Mouse (Mus musculus) limb, embryonic 15.5 days (tissue): ENCODE measurements around the gene Pik3r5. TPM values are rescaled to one million over a fixed set of nuclear protein-coding genes. Genes with fewer than 3 reads are reported as not detected.

Source experiments
- ATAC-seq: fragments of 200-750 bp; cut with Nextera tagmentation; 2 replicates; pipeline ENCODE4 v1.8.0; 2017; ENCODE audit warnings: low read depth, moderate TSS enrichment; ENCODE audit not compliant: insufficient number of reproducible peaks, low FRiP score, low TSS enrichment
- H3K27ac ChIP-seq: fragments of 300-500 bp; sonication (generic); 2 replicates; pipeline ENCODE4 v1.5.1; 2015; ENCODE audit warnings: moderate library complexity, mild to moderate bottlenecking, inconsistent platforms
- H3K27me3 ChIP-seq: fragments of 300-500 bp; sonication (generic); 2 replicates; pipeline ENCODE4 v1.6.1; 2015; ENCODE audit warnings: inconsistent platforms
- H3K36me3 ChIP-seq: fragments of 300-500 bp; sonication (generic); 2 replicates; pipeline ENCODE4 v1.6.1; 2015; ENCODE audit warnings: inconsistent platforms
- H3K4me1 ChIP-seq: fragments of 300-500 bp; sonication (generic); 2 replicates; pipeline ENCODE4 v1.6.1; 2015; ENCODE audit warnings: inconsistent platforms
- H3K4me2 ChIP-seq: fragments of 300-500 bp; sonication (generic); 2 replicates; pipeline ENCODE4 v1.6.1; 2015; ENCODE audit warnings: mild to moderate bottlenecking, inconsistent platforms
- H3K4me3 ChIP-seq: fragments of 300-500 bp; sonication (generic); 2 replicates; pipeline ENCODE4 v1.5.1; 2015; ENCODE audit warnings: mild to moderate bottlenecking, inconsistent platforms
- H3K9ac ChIP-seq: fragments of 300-500 bp; sonication (generic); 2 replicates; pipeline ENCODE4 v1.6.1; 2015; ENCODE audit warnings: inconsistent platforms
- H3K9me3 ChIP-seq: fragments of 300-500 bp; sonication (generic); 2 replicates; pipeline ENCODE4 v1.6.1; 2016; ENCODE audit warnings: inconsistent platforms
- WGBS: fragments of 180-500 bp; shearing (Covaris S2); methylation state at CpG from one replicate; pipeline ENCODE4 v1.1.7; 2015; 5-methylcytosine and 5-hydroxymethylcytosine counted together
- polyA plus RNA-seq: library from polyadenylated mRNA; unstranded; fragments of >200 nt; fragmentation: Nextera tagmentation; extraction: Ambion mirVana; gene quantifications from 2 replicates; pipeline ENCODE4 v1.2.1, GENCODE M21; 2015

The Pik3r5 gene
- polyA plus RNA-seq = 0.36 and 0.38 TPM in 2 replicates

DNA sequence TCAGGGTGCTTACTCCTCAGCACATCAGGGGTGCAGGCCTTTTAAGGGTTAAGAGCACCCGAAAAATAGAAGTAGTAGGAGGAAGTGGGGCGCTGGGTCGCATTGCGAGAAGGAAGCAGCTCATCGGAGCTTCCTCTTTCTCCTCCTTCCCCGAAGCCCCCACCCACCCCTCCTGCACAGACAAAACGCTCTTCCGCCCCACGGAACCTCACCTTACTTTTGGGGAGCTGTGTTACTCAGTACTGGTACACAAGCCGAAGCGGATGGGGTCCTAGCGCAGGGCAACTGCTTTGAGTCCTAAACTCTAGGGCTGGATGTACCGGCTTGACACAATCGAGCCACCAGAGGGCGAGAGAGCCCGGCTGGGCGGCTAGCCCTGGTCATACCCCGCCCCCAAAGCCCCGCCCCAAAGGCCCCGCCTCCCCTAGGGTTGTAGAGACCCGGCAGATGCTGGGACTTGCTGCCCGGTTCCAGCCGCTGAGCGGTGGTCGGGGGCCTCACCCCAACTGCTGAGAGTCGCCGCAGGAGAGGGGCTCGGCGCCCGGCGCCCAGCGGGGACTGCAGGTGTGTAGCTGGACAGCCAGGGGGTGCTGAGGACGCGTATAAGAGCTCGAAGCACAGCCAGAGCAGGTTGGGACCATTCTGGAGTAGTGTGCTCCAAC, at the start of gene Pik3r5:
Pik3r5 (plus strand) TSS at position 423 of the 662 bp plus-strand sequence.
- 5% methylated on average over 35 of the region's 35 CpGs for WGBS
- Histone ChIP-seq H3K9ac (0 out of 2 replicates have a peak within 1 kb of the TSS, but pooled peaks have one; percentile 20), H3K4me3 (peak within 1 kb of the TSS; percentile 43), H3K4me2 (peak within 1 kb of the TSS; percentile 69), H3K4me1 (peaks cover 15% of the 10 kb centered on the region), H3K27me3 (0 out of 2 replicates have a peak, but pooled peaks cover 10% of the 10 kb centered on the region), H3K9me3 (no peaks in the 10 kb centered on the region), H3K36me3 (no peaks in the 10 kb centered on the region), H3K27ac (no peak within 1 kb of the TSS)
- ATAC-seq = peak; percentile 86

DNA sequence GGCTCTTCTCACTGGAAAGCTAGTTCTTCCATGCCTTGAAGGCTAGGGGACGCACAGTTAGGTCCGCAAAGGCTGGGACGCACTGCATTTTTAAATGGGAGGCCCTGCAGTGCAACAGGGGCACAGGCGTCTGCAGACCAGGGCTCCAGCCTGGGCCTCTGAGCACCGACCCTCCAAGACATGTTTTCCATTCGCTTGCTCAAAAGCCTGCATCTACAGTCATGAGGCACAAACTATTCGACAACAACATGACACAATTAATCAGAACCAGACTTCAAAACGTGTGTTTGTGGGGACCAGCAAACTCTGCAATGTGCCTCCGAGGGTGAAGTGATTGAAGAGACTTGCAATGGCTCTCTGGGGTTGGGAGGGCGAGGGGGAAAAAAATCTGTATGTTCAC, 48.4 kb upstream of the Pik3r5 start:
- Histone ChIP-seq H3K9me3 (no peaks in the 10 kb centered on the region), H3K4me1 (peaks cover 35% of the 10 kb centered on the region), H3K4me2 (no peak overlapping the region), H3K9ac (no peak overlapping the region), H3K27ac (no peak overlapping the region), H3K36me3 (no peaks in the 10 kb centered on the region), H3K4me3 (no peak overlapping the region), H3K27me3 (peaks cover 71% of the 10 kb centered on the region)
- 27% methylated on average over 10 of the region's 10 CpGs for WGBS
- no peak for ATAC-seq

DNA sequence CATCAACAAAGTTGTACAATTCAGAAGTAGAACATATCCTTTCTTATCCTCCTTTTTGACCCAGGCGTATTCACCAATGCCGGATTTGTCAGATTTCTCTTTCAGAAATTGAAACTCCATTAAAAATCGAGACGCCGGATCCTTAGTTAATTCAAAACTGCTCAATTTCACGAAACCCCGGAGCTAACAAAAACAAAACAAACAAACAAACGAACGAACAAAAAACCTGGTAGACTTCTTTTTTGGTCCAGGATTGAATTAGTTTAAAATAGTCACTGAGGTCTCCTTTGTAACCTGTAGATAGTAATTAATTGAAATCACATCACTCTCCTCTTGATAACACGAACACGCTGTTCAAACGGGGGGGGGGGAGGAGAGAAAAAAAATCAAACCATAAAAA, 47.8 kb upstream of the Pik3r5 start:
- WGBS = 17% methylated on average over 12 of the region's 12 CpGs
- no peak overlapping the region for H3K9ac ChIP-seq
- H3K36me3 ChIP-seq = no peaks in the 10 kb centered on the region
- peaks cover 77% of the 10 kb centered on the region for H3K27me3 ChIP-seq
- H3K4me1 ChIP-seq = peaks cover 35% of the 10 kb centered on the region
- H3K27ac ChIP-seq = no peak overlapping the region
- no peak overlapping the region; the same call in 1 of the 2 replicates for H3K4me2 ChIP-seq
- no peak for ATAC-seq
- H3K4me3 ChIP-seq = peak overlapping the region; percentile 68
- H3K9me3 ChIP-seq = no peaks in the 10 kb centered on the region

DNA sequence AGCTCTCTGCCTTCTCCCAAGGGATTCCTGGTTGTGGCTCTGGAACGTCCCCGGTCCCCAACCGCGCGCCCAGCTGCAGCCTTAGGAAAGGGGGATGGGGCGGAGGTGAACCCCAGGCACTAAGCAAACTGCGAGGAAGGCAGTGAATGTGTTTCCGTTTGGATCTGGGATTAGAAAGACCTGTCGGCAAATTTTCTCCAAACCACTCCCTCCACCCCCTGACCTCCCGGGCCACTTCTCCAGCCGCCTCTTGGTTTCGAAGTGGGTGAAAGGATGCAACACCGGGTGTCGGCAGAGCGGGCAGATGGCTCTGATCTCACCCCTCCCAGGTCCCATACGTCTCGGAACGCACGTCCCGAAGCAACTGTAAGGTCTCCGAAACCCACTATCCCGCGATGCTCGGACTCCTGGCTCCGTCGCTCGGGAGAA, 47.3 kb upstream of the Pik3r5 start:
- ATAC-seq = no peak
- Histone ChIP-seq H3K27me3 (peaks cover 79% of the 10 kb centered on the region), H3K9ac (0 out of 2 replicates have a peak overlapping the region, but pooled peaks have one; percentile 18), H3K9me3 (no peaks in the 10 kb centered on the region), H3K36me3 (no peaks in the 10 kb centered on the region), H3K4me2 (peak overlapping the region; percentile 98), H3K4me3 (peak overlapping the region; percentile 68), H3K4me1 (peaks cover 31% of the 10 kb centered on the region), H3K27ac (no peak overlapping the region)
- under 1% methylated on average over 27 of the region's 27 CpGs for WGBS

DNA sequence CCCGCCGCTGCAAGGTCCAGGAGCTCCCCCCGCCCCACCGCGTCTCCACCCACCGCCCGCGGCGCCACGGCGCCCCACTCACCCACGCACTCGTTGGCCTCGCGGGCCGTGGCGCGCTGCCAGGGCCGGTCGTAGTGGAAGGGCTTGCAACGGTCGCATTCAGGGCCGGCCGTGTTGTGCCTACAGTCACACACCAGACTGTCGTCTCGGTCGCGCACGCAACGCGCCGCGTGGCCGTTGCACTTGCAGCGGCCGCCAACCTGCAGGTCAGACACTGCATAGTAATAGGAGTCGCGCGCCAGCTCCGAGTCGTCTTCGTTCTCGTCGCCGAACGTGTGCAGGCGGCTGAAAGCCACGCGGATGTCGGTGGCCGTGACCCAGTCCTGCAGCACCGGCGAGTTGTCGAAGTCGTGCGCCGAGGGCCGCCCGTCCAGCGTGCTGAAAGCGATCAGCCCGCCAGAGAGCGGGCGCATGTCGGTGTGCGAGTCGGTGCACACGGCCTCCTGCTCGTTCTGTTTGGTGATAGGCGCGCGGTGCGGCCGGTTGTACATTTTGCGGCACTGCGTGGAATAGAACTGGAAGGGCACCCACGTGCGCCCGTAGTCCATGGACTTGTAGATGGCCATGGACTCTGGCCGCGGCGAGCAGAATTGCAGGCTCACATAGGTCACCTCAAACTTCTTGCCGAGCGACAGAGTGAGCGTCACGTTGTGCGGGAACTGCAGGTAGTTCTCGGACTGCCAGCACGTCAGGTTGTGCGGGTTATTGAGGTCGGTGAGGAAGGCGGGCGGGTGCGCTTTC, 46.7 kb upstream of the Pik3r5 start:
- no peaks in the 10 kb centered on the region for H3K36me3 ChIP-seq
- no peak for ATAC-seq
- H3K9ac ChIP-seq = 0 out of 2 replicates have a peak overlapping the region, but pooled peaks have one; percentile 57
- H3K4me2 ChIP-seq = peak overlapping the region; percentile 98
- peaks cover 28% of the 10 kb centered on the region for H3K4me1 ChIP-seq
- peak overlapping the region; percentile 68 for H3K4me3 ChIP-seq
- no peaks in the 10 kb centered on the region for H3K9me3 ChIP-seq
- H3K27me3 ChIP-seq = peaks cover 79% of the 10 kb centered on the region
- WGBS = under 1% methylated on average over 94 of the region's 94 CpGs
- H3K27ac ChIP-seq = no peak overlapping the region

DNA sequence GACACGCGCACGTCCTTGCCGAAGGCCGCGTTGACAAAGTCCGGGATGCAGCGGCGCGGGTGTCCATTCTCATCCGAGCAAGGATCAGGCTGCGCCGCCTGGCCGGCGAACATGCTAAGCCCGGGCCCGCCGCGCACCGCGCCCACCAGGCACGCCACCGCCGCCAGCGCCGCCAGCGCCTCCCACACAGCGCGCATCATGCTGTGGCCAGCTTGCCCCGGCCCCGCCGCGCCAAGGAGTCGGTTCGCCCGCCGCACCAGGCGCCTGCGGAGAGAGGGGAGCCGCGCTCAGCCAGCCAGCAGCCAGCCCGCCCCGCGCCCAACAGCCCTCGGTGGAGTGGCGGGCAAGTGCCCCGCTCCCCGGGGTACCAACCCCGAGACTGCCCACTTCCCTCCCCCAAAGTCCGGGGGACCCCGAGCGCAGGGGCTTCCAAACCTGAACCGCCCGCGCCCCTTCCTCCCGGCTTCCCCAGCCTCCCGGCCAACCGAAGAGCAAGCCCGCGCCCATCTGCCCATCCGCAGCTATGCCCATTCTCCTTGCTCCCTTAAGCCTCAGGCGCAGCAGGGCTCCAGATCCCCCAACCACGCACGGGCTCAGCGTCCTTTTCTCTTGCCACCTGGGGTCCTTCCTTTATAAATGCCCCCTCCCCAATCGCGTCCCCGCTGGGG, 45.9 kb upstream of the Pik3r5 start:
- Histone ChIP-seq H3K4me2 (peak overlapping the region; percentile 98), H3K9me3 (no peaks in the 10 kb centered on the region), H3K4me3 (peak overlapping the region; percentile 68), H3K4me1 (peaks cover 31% of the 10 kb centered on the region), H3K27ac (peak overlapping the region; percentile 67; the same call in 1 of the 2 replicates), H3K36me3 (no peaks in the 10 kb centered on the region), H3K27me3 (peaks cover 85% of the 10 kb centered on the region), H3K9ac (peak overlapping the region; percentile 57)
- under 1% methylated on average over 51 of the region's 68 CpGs for WGBS
- ATAC-seq = 0 out of 2 replicates have a peak, but pooled peaks have one; percentile 4

DNA sequence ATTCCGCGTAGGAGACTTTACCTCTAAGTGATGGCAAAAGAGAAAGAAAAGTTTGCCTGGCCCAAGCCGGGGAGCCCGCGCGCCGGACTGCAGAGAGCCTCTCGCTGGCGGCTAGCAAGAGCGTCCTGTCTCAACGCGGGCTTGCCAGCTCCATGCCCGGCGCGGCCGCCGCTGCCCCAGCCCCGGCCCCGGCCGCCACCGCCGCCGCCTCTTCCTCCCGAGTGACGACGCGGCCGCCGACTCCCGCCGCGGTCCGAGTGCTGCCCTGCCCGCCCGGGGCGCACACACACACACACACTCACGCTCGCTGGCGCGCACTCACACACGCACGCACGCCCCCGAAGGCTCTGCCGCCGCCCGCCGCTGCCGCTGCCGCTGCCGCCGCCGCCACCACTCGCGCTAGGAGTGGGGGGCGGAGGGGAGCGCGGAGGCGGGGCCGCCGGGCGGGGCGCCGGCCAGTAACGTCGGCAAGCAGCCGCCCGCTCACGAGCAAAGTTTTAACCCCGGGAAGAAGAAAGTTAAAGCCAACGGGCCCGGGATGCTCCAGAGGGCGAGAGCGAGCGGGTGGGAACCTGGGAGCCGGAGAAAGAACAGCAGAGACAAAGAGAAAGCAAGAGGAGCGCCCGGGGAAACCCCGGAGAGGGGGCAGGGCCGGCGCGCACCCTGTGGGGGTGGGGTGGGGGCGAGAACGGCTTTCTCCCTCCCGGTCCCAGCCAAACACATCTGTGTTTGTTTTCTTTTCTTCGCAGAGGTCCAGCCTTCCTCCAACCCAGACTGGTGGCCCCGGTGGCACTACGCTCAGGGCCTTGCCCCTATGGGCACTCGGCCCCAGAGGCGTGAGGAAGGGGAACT, 45.1 kb upstream of the Pik3r5 start:
- Histone ChIP-seq H3K27me3 (peaks cover 85% of the 10 kb centered on the region), H3K9ac (peak overlapping the region; percentile 57), H3K4me1 (peaks cover 31% of the 10 kb centered on the region), H3K27ac (peak overlapping the region; percentile 67), H3K4me3 (peak overlapping the region; percentile 68), H3K36me3 (no peaks in the 10 kb centered on the region), H3K9me3 (no peaks in the 10 kb centered on the region), H3K4me2 (peak overlapping the region; percentile 98)
- ATAC-seq = peak; percentile 48; the same call in 1 of the 2 replicates
- under 1% methylated on average over 83 of the region's 90 CpGs for WGBS

DNA sequence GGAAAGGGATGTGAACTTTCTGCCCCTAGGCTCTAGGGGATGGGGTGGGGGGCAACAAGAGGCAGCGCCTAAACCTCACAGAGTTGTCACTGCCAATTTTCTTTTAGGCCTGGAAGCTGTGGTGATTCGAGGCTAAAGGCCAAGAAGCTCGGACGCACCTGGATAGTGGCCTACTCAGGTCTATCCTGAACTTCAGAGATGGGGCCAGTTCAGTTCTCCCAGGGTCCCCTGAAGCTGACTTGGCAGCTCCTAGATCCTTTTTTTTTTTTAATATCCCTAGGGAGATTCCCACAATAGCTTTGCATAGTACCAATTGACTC, 44.5 kb upstream of the Pik3r5 start:
- Histone ChIP-seq H3K4me1 (peaks cover 31% of the 10 kb centered on the region), H3K27ac (0 out of 2 replicates have a peak overlapping the region, but pooled peaks have one; percentile 67), H3K27me3 (peaks cover 87% of the 10 kb centered on the region), H3K36me3 (no peaks in the 10 kb centered on the region), H3K4me3 (peak overlapping the region; percentile 68), H3K4me2 (peak overlapping the region; percentile 98), H3K9ac (peak overlapping the region; percentile 57), H3K9me3 (no peaks in the 10 kb centered on the region)
- ATAC-seq = no peak
- 36% methylated on average over 4 of the region's 4 CpGs for WGBS

DNA sequence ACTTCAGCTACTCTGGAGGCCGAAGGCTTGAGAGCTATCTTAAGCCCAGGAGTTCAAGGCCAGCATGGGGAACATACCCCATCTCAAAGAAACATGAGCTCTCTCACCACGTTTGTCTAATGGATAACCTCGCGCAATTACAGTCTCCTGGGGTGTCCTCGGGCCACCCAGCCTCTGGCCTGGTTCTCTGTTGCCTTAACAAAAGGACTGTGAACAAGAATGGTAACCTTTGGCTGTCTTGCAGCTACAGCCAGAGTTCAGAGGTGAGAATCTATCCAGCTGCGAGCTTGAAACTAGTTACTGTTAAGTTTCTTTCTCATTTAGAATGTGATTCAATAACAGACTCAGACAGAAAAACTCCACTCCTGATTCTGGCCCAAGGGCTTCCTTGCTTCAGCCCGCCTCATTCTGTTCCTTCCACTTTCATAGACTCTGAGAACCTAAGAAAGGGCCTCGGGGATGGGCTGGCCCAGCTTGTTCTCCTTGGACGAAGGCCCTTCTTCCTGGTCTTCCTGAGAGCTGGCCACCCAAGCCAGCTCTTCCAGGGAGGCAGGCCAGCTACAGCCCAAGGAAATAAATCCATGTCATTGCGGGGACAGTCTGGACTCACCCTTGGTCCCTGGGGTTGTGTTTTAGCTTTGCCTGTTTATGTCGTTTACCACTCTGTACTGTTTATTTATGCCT, 43.8 kb upstream of the Pik3r5 start:
- ATAC-seq = no peak
- Histone ChIP-seq H3K27me3 (peaks cover 90% of the 10 kb centered on the region), H3K27ac (no peak overlapping the region), H3K4me1 (peaks cover 31% of the 10 kb centered on the region), H3K4me3 (no peak overlapping the region), H3K36me3 (no peaks in the 10 kb centered on the region), H3K4me2 (no peak overlapping the region), H3K9me3 (no peaks in the 10 kb centered on the region), H3K9ac (no peak overlapping the region)
- WGBS = 56% methylated on average over 11 of the region's 11 CpGs

DNA sequence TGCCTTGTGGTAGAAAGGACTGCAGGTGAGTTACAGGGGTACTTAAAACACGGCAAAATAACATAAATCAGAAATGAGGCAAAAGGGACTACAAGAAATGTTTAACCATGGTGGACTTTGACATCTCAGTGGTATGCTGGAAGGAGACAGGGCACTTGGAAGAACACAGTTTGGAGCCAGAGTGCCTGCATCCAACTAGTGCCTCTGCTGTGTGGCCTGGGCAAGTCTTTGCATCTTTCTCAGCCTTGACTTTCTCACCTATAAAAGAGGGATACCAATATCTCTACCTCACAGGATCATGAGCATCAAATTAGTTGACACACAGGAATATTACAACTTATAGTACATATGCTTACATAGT, 43.3 kb upstream of the Pik3r5 start:
- Histone ChIP-seq H3K9ac (no peak overlapping the region), H3K4me1 (peaks cover 31% of the 10 kb centered on the region), H3K36me3 (no peaks in the 10 kb centered on the region), H3K4me3 (no peak overlapping the region), H3K27ac (no peak overlapping the region), H3K4me2 (no peak overlapping the region), H3K9me3 (no peaks in the 10 kb centered on the region), H3K27me3 (peaks cover 86% of the 10 kb centered on the region)
- no peak for ATAC-seq
- WGBS = 33% methylated on average over 1 of the region's 1 CpGs

DNA sequence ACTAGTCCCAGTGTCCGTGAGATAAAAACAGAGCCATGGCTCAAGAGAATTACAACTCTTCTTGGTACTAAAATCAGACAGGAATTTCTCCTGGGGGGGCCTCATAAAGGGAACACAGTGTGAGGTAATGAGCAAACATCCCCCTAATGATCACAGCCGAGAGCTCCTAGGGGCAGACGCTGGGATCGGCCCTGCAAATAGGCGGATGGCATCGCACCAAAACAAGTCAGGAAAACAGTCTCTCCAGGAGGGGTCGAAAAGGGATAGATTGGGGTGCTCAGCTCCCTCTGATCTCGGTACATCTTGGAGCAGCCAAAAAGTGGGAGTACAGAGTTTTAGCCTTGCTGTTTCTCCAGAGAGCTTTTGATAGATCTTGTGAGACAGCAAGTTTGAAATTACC, 42.3 kb upstream of the Pik3r5 start:
- no peak for ATAC-seq
- Histone ChIP-seq H3K27me3 (peaks cover 88% of the 10 kb centered on the region), H3K9me3 (no peaks in the 10 kb centered on the region), H3K4me2 (no peak overlapping the region), H3K9ac (no peak overlapping the region), H3K36me3 (no peaks in the 10 kb centered on the region), H3K4me1 (peaks cover 28% of the 10 kb centered on the region), H3K4me3 (no peak overlapping the region), H3K27ac (no peak overlapping the region)
- WGBS = 9% methylated on average over 8 of the region's 8 CpGs
